Mouse (Mus musculus): ENCODE results near the gene Adgrb3.
A peak's percentile ranks its signal among the peaks of the same experiment; 100 is the strongest.
"Not testable (repeated sequence)": the region's sequence is repeated elsewhere in the genome, so short reads cannot be mapped to it uniquely, and the experiment has no call there.

Adgrb3 gene

DNA sequence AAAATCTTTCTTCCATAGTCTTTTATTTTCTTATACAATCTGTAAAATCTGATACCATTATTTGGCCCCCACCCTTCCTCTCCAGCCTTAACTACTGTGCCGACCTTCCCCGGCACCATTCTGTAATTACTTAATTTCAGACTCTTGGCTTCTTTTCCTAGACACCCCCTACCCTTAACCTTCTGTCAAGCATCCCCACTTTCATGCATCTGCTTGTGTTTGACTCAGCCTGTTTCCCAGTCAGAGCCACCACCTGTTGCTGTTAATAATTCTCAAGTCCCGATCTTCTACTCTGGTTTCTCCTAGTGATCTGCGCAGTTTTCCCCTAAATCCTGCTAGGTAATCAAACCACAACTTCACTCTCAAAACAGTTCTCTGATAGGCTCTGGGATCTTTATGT, 83.9 kb downstream of the Adgrb3 start:
- DNase-seq (ENCODE audit: inconsistent age in 2 of 2, low spot score in 1 of 2), result no peak

DNA sequence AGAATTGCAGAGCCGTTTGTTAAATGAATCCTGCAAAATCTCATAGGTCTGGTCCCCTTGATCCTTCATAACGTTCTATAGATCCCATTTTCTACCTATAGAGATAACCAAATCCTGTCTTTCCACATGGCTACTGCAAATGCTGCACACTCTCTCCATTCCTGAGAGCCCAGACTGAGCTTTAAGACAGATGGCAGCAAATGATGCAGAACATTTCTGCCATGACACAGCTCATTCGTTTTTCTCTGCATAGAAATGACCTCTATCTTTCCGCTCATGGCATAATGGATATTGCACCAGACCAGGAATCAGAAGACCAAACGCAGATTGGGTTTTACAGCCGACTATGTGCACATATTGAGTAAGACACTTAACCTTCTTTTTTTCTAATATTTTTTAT, 84.8 kb downstream of the Adgrb3 start:
- DNase-seq (ENCODE audit: inconsistent age in 2 of 2, low spot score in 1 of 2), result no peak

DNA sequence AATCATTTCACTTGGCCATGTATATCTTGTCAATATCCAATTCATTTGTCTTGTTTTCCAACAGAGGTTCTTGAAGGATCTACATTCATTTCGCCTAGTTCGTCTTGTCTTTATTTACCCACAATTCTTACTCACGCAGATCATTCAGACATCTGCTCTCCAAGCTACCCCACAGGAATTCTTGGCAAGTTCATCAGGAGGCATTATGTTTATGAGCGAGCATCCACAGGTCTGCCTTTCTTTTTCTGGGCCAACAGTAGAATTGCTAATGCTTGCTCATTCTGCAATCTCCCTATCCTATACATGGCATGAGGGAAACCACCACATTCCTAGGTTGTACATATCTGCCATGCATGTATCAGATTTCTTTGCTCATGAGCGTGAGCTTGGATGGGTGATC, 99.7 kb downstream of the Adgrb3 start:
- DNase-seq (ENCODE audit: inconsistent age in 2 of 2, low spot score in 1 of 2), result no peak

DNA sequence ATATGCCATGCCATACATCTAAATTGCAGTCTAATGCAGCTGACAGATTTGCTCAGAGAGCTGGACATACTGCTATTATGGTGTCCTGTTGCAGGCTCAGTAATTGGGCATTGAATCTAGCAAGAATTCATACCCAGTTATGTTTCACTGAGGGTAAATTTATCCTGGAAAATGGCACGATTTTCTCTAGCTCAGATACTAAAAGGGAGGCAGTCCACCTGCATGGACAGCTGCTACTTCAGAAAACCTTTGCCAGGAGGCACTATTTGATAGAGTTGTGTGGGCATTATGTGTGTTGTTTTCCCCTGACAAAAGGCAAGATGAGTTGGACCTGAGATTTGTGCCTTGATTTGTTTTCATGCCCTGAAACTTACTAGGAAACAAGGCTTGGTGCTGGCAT, 118.0 kb downstream of the Adgrb3 start:
- DNase-seq (ENCODE audit: inconsistent age in 2 of 2, low spot score in 1 of 2), result no peak

DNA sequence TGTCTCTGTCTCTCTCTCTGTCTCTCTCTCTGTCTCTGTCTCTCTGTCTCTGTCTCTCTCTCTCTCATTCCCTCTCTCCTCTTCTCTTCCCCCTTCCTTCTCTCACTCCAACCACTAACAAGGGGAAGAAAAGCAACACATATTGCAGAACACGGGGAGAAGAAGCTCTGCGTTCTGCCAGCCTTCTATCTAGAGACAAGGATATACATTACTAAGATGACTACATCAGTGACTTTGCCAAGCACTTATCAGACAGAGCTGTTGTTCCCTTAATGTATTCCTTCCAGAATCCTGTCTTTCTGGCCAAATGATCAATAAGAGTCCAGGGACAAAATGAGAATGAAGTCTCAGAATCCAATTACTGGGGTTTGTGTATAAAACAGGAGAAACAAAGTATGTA, 123.2 kb downstream of the Adgrb3 start:
- no peak for DNase-seq (ENCODE audit: inconsistent age in 2 of 2, low spot score in 1 of 2)

DNA sequence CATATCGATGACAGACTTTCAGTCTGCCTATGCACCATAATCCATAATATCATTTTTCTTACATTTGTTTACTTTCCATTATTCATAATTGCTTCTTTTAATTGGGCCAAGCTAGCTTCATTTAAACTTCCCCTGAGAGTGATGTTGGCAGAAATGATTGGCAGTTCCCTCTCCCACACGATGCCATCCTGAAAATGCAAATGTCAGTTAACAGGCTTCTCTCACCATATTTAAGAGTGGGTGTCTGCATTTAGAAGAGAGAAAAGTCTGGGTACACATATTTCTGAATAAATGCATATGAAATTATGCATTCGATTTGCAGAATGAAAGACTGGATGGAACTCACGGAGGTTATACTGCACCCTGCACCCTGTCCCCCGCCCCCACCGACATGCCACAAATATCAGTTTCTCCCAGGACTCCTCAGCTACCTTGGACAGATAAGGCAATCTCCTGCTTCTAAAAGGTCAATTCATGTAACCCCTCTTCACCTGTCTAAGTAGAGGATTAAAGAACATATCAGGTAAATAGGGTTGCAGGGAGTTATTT, 130.7 kb downstream of the Adgrb3 start:
- no peak for DNase-seq (ENCODE audit: inconsistent age in 2 of 2, low spot score in 1 of 2)

DNA sequence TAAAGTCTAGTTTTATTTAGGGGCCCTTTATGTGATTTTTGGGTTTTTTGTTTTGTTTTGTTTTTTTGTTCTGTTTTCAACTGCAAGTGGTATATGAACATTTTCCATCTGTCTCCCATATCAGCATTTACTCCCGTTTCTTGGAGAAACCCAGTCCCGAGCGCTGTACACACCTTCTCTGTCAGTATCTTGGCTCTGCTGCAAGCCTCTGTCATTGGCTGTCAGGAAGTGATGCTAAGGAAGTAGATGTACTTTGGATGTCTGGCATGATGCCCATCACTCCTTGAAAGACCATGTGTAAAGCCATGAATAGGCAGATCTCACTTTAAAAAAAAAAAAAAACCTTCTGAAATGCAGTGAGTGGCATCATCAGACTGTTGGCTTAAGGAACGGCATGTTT, 132.3 kb downstream of the Adgrb3 start:
- DNase-seq (ENCODE audit: inconsistent age in 2 of 2, low spot score in 1 of 2), result no peak

DNA sequence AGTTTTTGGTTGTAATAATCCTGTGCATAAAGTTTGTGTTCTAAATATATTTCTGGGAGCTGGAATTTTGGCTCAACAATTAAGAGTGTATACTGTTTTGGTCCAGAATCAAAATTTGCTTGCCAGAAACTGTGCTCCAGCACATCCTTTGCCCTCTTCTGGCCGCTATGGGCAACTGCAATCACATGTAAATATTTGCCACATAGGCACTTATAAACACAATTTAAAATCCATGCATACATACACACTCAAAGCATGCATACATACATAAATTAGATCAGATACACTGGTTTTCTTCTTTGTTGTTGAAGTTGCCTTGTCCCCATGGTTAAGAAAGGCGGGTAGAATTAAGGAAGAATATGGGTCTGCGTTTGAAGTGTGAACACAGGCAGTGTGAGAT, 132.7 kb downstream of the Adgrb3 start:
- no peak for DNase-seq (ENCODE audit: inconsistent age in 2 of 2, low spot score in 1 of 2)

DNA sequence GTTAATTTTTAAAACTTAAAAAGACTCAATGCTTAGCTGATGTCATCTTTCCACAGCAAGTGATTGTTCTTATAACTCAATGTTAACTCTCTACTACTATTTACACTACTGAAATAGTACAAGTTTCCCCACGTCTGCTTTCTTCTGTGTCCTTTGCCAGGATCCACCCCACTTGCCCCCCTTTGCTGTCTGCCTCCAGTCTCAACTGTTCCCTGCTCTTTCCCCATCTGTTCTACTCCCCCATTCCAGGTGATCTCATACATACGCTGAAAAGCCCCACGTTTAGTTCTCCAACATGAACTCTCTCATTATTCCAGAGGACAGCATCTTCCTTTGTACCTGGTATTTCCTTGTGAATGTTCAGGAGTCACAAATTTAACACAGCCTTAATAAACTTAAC, 147.4 kb downstream of the Adgrb3 start:
- no peak for DNase-seq (ENCODE audit: inconsistent age in 2 of 2, low spot score in 1 of 2)

DNA sequence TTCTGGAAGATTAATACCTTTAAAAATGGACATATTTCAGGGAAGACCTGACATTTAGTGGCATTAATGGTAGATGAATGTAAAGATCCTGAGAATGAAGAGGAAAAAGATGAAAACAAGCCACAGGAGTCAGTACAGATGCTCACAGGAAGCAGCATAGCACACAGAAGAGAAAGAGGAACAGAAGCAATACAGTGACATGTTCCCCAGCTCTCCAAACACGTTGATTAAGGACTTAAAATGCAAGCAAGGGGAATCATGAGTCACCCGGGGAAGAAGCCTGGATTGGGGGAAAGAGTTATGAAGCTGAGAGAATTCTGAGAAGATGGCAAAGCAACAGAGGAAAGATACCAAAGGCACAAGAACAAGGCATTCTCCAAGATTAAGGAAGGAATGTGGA, 149.9 kb downstream of the Adgrb3 start:
- no peak for DNase-seq (ENCODE audit: inconsistent age in 2 of 2, low spot score in 1 of 2)

DNA sequence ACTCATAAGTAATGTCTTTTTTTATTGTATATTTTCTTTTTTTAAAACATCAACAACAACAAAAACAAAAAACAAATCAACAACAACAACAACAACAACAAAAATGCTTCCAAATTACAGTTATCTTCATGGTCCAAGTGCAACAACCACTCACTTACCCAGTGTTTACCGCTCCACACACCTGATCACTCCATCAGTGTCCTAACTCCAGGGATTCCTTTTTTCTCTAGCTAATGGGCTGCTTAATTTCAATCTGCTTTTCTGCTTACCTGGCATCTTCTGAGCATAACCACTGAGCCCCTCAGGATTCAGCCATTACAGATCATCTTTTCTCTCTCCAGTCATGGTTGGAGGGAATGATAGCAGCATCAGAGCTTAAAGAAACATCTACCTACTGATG, 176.8 kb downstream of the Adgrb3 start:
- no peak for DNase-seq (ENCODE audit: inconsistent age in 2 of 2, low spot score in 1 of 2)

DNA sequence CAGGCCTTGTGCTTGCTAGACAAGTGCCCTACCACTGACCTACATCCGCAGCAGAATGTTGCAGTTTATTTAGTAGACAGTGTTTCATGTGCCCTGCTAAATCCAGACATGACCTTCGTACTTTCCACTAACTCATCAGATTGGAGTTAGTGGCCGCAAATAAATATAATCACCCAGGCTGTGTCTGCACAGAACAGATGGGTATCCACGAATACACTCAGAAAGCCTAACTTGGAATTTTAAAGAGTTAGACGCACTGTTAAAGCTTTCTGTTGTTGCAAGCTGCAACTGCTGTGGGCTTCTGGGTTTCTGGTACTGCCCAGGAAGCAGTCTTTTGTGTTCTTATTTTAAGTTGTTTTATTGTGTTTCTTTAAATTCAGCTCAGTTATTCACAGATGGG, 185.3 kb downstream of the Adgrb3 start:
- no peak for DNase-seq (ENCODE audit: inconsistent age in 2 of 2, low spot score in 1 of 2)

DNA sequence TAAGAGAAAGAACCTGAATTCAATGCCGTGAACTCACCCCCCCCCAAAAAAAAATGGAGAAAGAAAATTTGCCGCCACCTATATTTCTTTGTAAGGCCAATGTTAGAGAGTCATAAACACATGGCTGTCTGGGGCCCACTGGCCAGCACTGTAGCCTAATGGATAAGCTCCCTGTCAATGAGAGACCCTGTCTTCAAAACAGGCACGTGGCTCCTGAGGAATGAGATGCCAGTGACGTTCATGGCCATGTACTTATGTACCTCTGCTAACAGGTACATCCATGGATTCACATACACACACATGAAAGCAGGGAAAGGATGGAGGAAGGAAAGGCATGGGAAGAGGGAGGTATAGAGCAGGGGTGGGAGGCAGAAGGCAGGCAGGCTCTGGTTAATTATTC, 208.0 kb downstream of the Adgrb3 start:
- DNase-seq (ENCODE audit: inconsistent age in 2 of 2, low spot score in 1 of 2), result no peak

DNA sequence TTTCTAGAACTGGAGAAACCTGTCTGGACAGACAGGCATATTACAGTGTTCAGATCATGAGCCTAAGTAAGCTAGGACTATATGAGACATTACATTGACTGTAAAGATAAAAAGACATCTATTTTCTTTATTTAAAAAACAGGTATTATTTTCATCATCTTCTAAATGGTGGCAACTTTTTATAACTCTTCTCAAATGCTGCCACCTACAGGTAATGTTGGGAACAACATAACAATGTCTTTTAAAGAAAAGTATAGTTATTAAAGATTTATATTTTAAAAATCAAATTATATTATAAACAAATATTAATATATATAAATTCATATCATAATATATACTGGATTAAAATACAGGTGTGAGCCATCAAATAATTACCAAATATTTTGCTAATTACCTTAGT, 212.6 kb downstream of the Adgrb3 start:
- peak in 1 of 2 experiments; percentile 37 for DNase-seq (ENCODE audit: inconsistent age in 2 of 2, low spot score in 1 of 2)

DNA sequence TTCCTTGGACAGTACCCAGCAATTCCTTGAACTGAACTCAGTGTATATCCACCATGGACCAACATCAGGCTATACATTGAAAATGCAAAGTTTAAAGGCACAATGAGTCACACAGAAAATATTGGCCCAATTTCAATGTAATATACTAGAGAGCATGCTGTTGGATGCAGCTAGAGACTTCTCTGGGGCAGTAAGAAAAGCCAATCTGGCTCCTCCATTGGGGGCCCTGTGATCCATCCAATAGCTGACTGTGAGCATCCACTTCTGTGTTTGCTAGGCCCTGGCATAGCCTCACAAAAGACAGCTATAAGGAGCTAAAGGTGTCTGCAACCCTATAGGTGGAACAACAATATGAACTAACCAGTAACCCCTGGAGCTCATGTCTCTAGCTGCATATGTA, 218.7 kb downstream of the Adgrb3 start:
- DNase-seq (ENCODE audit: inconsistent age in 2 of 2, low spot score in 1 of 2), result not testable (repeated sequence)

DNA sequence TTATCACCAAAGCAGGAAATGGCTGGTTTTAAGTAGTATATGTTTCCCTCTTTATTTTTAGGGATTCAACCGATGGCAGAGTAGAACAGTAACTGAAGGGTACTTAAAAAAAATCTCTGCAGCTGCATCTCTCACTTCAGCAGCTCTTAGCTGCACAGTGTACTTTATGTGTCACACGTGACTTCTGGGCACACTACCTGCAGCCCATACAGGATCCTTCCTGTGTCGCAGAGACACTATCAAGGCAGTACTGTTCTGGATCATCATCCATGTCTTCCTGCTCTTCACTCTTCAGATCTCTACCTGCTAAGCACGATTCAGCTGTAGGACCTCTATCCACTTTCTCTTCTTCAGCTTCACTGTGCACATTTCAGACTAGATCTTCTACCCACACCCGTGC, 230.6 kb downstream of the Adgrb3 start:
- no peak for DNase-seq (ENCODE audit: inconsistent age in 2 of 2, low spot score in 1 of 2)

DNA sequence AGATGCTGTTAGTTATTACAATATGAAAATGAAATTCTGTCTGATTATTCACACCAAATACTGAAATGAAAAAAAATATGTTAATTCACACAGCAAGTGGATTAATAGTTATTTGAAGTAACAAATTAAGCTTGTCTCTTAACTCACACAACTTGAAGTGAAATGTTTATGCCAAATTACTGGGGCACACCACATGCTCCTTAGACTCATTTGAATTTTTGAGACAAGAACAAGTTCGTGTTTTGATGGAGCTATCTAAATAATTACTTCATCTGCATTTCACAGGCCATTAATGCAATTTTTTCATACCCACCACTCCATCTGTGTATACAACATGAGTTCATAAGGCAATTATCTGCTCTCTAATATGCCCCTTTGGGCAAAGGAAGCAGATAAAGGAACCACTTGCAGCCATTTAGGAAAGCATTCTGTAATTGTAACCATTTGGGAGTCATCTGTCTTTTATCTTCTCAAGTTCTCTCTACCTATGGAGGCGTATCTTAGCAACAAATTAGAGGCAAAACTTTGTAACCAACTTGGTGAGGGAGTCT, 240.9 kb downstream of the Adgrb3 start:
- no peak for DNase-seq (ENCODE audit: inconsistent age in 2 of 2, low spot score in 1 of 2)

DNA sequence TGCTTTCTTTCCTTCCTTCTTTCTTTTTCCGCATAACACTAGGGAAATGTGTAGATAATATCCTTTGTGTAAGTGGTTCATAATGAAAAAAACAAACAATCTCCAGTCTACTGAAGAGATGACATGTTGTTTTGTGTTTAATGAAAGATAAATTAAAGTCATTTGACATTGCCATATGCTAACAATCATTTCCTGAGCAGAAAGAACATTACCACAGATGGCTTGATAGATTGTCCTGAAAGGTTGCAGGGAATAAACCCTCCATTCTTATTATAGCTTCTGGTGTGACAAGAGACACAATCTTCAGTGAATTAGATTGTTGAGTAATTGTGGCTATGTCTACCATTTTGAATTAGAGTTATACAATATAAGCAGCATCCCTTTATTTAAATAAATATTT, 247.8 kb downstream of the Adgrb3 start:
- DNase-seq (ENCODE audit: inconsistent age in 2 of 2, low spot score in 1 of 2), result no peak

DNA sequence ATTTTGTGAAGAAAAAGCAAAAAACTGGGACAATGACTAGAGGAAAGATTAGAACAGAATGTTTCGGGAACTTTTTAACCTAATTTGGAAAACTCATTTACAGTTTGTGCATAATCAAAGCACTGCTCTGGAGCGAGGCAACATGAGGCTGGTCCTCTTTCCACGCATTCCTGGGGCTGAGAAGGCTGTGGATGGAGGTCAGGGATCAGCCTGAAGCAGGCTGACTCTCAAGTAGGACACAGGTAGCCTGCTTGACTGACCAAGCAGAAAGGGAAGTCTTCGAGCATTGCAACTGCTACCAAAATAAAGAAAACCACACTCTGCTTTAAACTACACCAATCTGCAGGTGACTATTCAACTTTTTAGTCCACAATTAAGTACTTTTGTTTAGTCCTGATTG, 251.7 kb downstream of the Adgrb3 start:
- no peak for DNase-seq (ENCODE audit: inconsistent age in 2 of 2, low spot score in 1 of 2)

DNA sequence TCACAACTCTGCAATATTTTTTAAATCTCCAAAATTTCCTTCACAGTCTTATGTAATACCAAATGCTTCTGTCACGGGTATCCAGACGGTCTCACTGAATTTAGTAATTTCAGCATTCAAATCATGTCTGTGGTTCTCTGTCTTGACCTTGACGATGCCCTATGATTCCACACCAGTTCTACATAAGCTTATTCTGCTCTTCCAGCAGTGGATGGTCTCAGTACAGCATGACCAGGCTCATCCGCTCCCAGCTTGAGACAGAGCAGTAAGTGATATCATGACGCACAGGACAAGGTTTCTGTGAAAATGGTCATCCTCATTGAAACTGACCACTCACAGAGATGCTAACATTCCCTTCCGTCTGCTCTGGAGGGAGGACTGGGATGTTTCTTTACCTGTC, 252.9 kb downstream of the Adgrb3 start:
- no peak for DNase-seq (ENCODE audit: inconsistent age in 2 of 2, low spot score in 1 of 2)

DNA sequence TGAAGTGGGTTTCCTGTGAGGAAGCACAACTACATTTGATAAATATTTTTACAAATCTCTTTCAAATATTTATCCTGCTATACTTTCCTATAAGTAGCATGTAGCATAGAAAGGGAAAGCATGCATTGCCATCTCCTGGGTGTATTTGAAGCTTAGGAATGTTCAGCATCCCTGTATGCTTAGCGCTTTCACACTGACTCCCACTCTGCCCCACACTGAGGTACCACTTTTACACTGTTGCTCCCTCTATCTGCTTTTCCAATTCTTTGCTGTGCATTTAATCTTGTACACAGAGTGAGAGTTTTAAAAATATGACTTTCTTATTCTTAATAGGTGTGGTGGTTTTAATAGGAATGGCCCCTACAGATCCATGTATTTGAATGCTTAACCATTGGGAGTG, 261.4 kb downstream of the Adgrb3 start:
- no peak for DNase-seq (ENCODE audit: inconsistent age in 2 of 2, low spot score in 1 of 2)

DNA sequence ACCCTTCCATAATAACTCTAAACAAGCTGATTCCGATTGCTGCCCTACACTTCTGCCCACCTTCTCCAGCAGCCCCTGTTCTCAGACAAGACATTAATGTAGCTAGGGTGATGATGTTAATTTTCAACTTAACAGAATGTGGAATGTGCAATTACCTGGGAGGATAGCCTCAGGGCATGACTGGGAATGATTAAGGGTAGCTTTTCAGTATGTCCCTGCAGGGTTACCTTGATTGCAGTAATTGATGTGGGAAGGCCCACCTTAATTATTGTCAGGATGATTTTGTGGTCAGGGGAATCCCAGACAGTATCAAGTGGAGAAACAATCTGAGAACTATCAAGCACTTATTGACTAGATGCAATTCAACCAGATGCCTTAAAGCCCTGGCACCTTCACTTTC, 283.4 kb downstream of the Adgrb3 start:
- DNase-seq (ENCODE audit: inconsistent age in 2 of 2, low spot score in 1 of 2), result no peak

DNA sequence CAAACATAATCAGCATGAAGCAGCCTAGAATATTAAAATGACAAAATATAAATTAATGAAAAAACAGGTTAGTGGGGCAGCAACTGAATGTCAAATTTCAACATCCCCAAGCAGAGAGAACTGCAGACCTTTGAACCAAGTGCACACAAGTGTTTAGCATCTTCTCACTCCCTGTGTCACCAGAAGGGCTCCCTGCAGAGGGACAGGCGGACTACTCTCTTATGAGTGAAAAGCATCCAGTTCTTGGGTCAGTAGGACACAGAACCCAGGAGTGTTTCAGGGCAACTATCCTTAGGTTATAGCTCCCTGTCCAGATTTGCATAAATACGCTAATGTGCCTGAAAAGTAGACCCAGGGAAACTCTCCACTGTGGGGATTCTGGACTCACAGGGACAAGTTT, 285.6 kb downstream of the Adgrb3 start:
- DNase-seq (ENCODE audit: inconsistent age in 2 of 2, low spot score in 1 of 2), result no peak

DNA sequence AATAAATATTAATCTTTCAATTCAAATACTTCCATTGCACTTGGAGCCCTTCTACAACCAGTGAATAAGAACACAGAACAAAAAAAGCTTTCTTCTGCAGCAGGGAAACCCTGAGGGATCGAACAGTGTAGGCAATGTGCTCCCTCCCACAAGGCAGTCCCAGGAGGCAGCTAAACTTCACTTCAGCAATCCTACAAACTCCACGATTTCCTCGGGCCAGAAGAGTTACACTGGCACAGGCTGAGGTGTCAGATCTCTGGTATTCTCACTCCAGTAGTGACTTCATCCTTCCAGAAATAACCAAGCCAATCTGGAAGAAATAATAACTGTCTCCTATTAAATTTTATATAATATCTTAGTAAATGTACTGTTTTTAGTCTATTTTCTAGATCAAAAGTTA, 286.6 kb downstream of the Adgrb3 start:
- DNase-seq (ENCODE audit: inconsistent age in 2 of 2, low spot score in 1 of 2), result no peak

All from adrenal gland, adult (tissue).